Mouse (Mus musculus): ENCODE results near the gene Tut4. TPM values are rescaled to one million over a fixed set of nuclear protein-coding genes. Genes with fewer than 3 reads are reported as not detected.

Tut4 gene
- total RNA-seq, 2 experiments from 2014 or later = 72.8 to 77.6 TPM

GRCm38 (mm10) chr4:108482776-108483175 lies 23.6 kb downstream of the Tut4 start:
- intact Hi-C loops (cut with DNase I) = loop anchor here (10.0 kb wide), 1 partner anchor 138 kb away; no protein-coding TSS in a partner anchor
- no peak for DNase-seq

DNA sequence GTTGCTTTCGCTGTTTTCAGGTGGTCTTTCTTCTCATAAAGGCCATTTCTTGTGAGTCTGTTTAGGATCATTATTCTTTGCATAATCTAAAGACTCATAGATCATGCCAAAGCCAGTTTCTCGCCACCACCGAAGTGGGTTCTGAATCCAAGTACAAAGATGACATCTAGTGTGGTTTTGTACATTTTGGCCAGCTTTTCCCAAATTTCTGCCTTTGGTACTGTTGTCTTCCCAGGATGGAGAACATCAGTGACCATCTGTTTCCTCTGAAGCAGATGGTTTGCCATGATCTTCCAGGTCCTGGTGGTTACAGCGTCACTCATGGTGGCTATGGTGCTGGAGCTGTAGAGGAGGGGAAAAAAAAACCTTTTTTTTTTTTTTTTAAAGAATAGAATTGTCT lies 25.0 kb downstream of the Tut4 start:
- DNase-seq = peak; percentile 0
- intact Hi-C loops (cut with DNase I) = loop anchor here (10.0 kb wide), 1 partner anchor 139 kb away; no protein-coding TSS in a partner anchor

DNA sequence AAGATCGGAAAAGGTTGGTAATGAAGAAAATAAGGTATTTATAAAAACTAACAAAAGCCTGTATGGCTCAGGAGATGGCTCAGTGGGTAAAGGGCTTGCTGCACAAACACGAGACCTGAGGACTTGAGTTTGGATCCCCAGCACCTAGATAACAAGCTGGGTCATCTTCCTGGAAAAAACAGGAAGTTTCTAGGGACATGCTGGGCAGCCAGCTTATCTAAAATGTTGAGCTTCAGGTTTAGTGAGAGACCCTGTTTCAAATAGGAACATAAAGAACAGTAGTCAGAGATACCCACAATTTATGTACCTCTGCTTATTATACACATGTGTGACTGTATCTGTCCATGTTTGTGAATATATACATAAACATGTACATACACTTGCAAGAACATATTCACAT lies 43.8 kb downstream of the Tut4 start:
- intact Hi-C loops (cut with DNase I) = loop anchor here (10.0 kb wide), 1 partner anchor 52 kb away; no protein-coding TSS in a partner anchor
- no peak for DNase-seq

DNA sequence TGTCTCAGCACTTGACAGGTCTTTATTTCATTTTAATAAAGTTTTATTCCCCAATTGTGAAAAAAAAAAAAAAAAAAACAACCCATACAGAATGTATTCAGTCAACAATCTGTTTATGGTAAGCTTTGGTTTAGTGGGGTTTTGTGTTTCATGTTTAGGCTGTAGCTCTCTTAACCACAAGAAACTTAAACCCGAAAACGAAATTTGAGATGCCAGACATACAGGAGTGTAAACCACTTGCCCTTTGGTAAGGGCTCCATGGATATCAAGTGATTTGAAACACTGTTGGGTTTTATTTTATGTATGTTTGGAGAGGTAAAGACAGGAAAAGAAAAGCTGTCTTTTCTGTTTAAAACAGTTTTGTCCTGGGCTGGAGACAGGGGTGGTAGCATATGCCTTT lies 80.5 kb downstream of the Tut4 start:
- DNase-seq = no peak
- intact Hi-C loops (cut with DNase I) = loop anchor here (10.0 kb wide), 1 partner anchor 285 kb away; no protein-coding TSS in a partner anchor

DNA sequence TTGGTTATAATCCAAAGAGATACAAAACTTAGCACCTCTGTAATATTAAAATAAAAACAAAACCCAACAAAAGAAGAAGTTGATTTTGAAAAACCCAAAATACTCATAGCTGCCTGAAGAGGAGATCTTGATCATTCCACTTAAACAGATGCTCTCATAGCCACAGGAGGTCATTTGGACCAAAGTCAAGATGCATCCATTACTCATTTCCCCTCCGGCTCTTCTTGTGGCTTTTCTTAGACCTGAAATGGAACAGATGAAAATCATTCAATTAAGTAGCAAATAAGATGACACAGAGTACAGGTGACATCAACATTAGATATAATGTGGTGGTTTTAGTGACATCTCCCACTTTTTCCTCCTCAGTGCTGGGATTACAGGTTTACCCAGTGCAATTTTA lies 105.8 kb downstream of the Tut4 start:
- DNase-seq = no peak
- intact Hi-C loops (cut with DNase I) = no loop called here

- DNase-seq = no peak
- intact Hi-C loops (cut with DNase I) = no loop called here
These were observed 113.4 kb downstream of the Tut4 start for GRCm38 (mm10) chr4:108572644-108573043.

DNA sequence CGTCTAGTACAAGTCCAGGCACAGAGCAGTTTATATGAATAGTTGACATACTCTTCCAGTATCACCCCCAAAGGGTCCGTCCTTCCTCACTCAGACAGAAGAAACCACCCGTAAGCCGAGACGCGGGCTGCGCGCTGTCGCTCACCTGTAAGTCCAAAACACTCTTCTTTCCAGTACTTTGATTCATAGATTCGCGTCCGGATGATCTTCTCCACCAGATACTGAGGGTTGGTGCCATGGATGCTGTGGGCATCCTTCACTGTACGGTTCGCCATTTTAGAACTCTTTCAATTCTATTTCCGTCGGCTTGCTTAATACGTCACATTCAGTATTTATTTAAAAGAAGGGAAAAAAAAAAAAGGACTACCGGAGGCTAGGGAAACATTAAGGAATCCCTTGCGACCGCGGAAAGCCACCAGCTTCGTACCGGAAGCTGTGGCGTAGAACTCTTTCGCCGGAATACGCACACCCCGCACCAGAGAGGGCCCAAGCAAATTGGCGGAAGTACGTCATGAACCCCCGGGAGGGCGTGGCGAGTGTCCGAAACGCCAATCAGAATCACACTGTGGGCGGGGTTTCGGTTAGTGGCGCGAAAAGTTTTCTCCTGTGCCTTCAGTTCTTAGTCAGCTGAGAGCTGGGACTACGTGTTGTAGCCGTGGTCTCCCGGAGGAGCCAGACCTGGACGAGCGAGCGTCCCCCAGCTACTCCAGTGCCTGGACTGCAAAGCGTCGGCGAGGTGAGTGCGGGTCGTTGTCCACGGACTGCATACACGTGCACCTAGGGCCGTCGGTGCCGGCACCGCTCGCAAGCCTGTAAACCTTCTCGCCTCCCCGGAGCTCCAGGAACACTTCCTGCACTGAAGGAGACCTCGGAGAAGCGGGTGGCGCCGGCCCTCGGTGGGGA lies 119.9 kb downstream of the Tut4 start, which contains the start of the genes Prpf38a and Orc1:
TSS of gene Prpf38a (minus strand) at position 497 of the 903 bp plus-strand sequence.
TSS of gene Orc1 (plus strand) at position 584 of the 903 bp plus-strand sequence.
- intact Hi-C loops (cut with DNase I) = no loop called here
- peak; percentile 97 for DNase-seq

- DNase-seq = no peak
These were observed 120.7 kb downstream of the Tut4 start for GRCm38 (mm10) chr4:108579743-108580411.

DNA sequence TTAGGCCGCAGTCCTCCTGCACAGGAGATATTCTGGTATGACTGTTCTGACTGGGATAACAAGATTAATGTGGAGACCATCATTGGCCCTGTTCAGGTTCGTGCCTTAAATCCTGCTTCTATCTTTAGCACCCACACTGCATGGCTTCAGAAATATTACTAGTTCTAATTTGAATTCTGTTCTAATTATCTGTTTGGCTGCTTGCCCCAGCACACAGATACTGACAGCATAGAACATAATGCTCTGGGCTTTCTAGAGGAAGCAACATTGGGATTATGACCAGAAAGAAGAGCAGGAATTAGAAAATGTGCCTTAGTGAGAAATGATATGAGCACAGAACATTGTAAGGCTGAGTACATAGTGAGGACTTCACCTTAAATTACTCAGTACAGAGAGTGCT lies 134.2 kb downstream of the Tut4 start:
- intact Hi-C loops (cut with DNase I) = no loop called here

More at GRCm38 (mm10) chr4:108579743-108580411, 120.7 kb downstream of the Tut4 start:
- intact Hi-C loops (cut with DNase I) = no loop called here

GRCm38 (mm10) chr4:108595785-108596184 lies 136.6 kb downstream of the Tut4 start:
- intact Hi-C loops (cut with DNase I) = no loop called here
- no peak for DNase-seq

More for the DNA sequence above, 134.2 kb downstream of the Tut4 start:
- no peak for DNase-seq

DNA sequence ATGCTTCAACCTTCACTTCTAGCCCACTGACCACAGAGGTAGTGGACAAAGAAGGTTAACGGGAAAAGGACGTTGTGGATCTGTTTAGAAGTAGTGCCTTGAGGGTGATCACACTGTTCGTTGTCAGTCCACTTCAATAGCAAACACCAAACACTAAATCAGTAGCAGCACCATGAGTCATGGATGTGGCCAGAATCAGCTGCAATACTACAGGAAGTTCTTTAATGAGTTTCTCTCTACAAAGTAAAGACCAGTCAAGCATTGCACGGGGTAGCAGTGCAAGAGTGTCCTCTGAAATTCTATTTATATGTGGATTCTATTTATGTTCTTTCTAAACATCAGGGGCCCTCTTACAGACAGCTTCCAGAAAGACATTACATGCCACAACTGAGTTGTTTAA lies 139.1 kb downstream of the Tut4 start:
- DNase-seq = no peak
- intact Hi-C loops (cut with DNase I) = no loop called here

DNA sequence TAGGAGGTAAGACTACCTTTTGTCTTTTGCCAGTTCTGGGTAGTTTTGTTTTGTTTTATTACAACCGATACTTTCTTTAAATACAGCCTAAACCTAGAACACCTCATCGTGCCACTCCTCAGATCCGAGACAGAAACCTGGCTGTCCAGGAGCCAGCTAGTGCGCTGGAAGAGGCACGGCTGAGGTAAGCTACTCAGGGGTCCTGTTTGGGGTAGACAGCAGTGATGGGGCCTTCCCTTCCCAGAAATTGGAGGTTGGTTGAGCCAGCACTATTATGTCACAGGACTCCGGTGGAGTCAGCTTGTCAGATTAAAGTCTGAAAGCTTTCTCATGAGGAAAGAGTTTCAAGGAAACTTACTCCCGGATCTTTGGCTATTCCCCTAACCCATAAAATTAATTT lies 142.6 kb downstream of the Tut4 start:
- no peak for DNase-seq
- intact Hi-C loops (cut with DNase I) = no loop called here

DNA sequence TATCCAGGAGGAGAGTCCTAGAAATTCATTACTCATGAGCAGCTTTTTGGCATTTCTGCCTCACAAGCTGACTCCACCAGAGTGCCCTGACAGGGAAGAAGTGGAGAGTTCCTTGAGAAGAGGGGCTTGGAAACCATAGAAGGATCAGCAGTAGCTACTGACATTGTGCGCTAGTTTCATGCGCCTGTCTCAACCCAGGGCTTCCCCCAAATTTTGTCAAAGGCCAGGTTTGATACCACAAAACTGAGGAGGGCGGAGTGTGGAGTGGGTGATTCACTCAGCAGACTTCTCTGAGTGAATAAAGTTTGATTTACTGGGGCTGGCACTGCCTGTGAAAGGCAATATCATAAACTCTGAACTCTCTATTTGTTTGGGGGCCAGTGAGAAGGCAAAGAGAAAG lies 149.4 kb downstream of the Tut4 start:
- no peak for DNase-seq
- intact Hi-C loops (cut with DNase I) = no loop called here

Other genes with a start within 250 kb of the Tut4 start
- under 1 TPM; 0.20 to 0.38 TPM for gene Zyg11a, start 241.4 kb upstream of the Tut4 start, total RNA-seq (2021)
- 100 to 1,000 TPM; 150 to 152 TPM for gene Zyg11b, start 158.3 kb upstream of the Tut4 start, total RNA-seq (2021)
- 10 to 100 TPM; 31.2 to 40.7 TPM for gene Coa7, start 131.3 kb upstream of the Tut4 start, total RNA-seq (2021)
- gene Shisal2a, start 76.1 kb upstream of the Tut4 start, total RNA-seq (2021) = not detected
- 10 to 100 TPM; 15.5 to 16.2 TPM for gene Gpx7, start 52.5 kb upstream of the Tut4 start, total RNA-seq (2021)
- 10 to 100 TPM; 48.8 to 52.9 TPM for gene Prpf38a, start 119.9 kb downstream of the Tut4 start, total RNA-seq (2021)
- gene Orc1, start 120.0 kb downstream of the Tut4 start, total RNA-seq (2021) = under 1 TPM; 0.83 to 0.90 TPM
- gene Cc2d1b, start 160.5 kb downstream of the Tut4 start, total RNA-seq (2021) = 10 to 100 TPM; 36.1 to 43.0 TPM